Mouse (Mus musculus): ENCODE results near the gene Plek.

DNA sequence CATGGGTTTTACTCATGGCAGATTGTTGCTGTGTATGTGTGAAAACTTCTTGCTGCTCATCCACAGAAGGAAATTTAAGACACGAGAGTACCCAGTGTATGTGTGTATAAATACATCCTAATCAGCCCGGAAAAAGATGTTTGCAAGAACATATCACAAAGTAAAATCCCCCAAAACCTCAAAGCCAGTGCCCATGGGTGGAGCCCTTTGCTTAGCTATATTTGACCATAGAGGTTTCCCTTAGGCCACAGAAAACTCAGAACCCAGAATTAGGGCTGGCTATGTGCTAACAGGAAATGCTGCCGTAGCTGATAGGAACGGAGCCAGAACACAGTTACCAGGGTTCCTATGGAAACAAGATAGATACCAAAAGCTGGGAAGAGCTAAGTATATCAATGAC, 75.2 kb downstream of the Plek start:
- TF ChIP-seq CTCF (IDR thresholded peaks at IDR 0.05; ENCODE audit: low read depth, low read length) (no peak), POLR2A (IDR thresholded peaks at IDR 0.05; ENCODE audit: borderline replicate concordance, low read depth, low read length) (no peak)
